Mouse (Mus musculus) embryonic facial prominence, embryonic 12.5 days (tissue): ENCODE measurements around the gene Hnrnpc. TPM values are rescaled to one million over a fixed set of nuclear protein-coding genes. Genes with fewer than 3 reads are reported as not detected.

ENCODE experiments used
- ATAC-seq: fragments of 200-750 bp; cut with Nextera tagmentation; 2 replicates; pipeline ENCODE4 v1.8.0; 2017; ENCODE audit not compliant: insufficient number of reproducible peaks, insufficient read depth, low FRiP score, low TSS enrichment
- H3K27ac ChIP-seq: fragments of 300-500 bp; sonication (generic); 2 replicates; pipeline ENCODE4 v1.5.1; 2016; ENCODE audit warnings: mild to moderate bottlenecking
- H3K27me3 ChIP-seq: fragments of 300-500 bp; sonication (generic); 2 replicates; pipeline ENCODE4 v1.6.1; 2016; ENCODE audit warnings: mild to moderate bottlenecking, moderate library complexity
- H3K36me3 ChIP-seq: fragments of 300-500 bp; sonication (generic); 2 replicates; pipeline ENCODE4 v1.6.1; 2016; ENCODE audit warnings: mild to moderate bottlenecking
- H3K4me1 ChIP-seq: fragments of 300-500 bp; sonication (generic); 2 replicates; pipeline ENCODE4 v1.6.1; 2016
- H3K4me2 ChIP-seq: fragments of 300-500 bp; sonication (generic); replicated peaks from 2 replicates; pipeline ENCODE4 v1.6.1; 2016; ENCODE audit warnings: mild to moderate bottlenecking, moderate library complexity
- H3K4me3 ChIP-seq: fragments of 300-500 bp; sonication (generic); 2 replicates; pipeline ENCODE4 v1.5.1; 2016; ENCODE audit warnings: mild to moderate bottlenecking
- H3K9ac ChIP-seq: fragments of 300-500 bp; sonication (generic); 2 replicates; pipeline ENCODE4 v1.6.1; 2016; ENCODE audit warnings: mild to moderate bottlenecking, moderate library complexity
- H3K9me3 ChIP-seq: fragments of 300-500 bp; sonication (generic); 2 replicates; pipeline ENCODE4 v1.6.1; 2016; ENCODE audit warnings: mild to moderate bottlenecking, moderate library complexity
- WGBS: fragments of 180-500 bp; shearing (Covaris S2); methylation state at CpG from one replicate; pipeline ENCODE4 v1.1.7; 2016; 5-methylcytosine and 5-hydroxymethylcytosine counted together
- polyA plus RNA-seq: library from polyadenylated mRNA; unstranded; fragments of >200 nt; fragmentation: Nextera tagmentation; extraction: Ambion mirVana; gene quantifications from 2 replicates; pipeline ENCODE4 v1.2.1, GENCODE M21; 2016

Gene Hnrnpc
- polyA plus RNA-seq, 1 experiment from 2014 or later = 818 TPM

GRCm38 (mm10) chr14:52120169-52120568 is 16.3 kb upstream of the Hnrnpc start:
- Histone ChIP-seq H3K4me2 (peak overlapping the region; percentile 90), H3K27me3 (no peaks in the 10 kb centered on the region), H3K9ac (no peak overlapping the region), H3K9me3 (no peaks in the 10 kb centered on the region), H3K36me3 (no peaks in the 10 kb centered on the region), H3K27ac (no peak overlapping the region), H3K4me1 (0 out of 2 replicates have a peak, but pooled peaks cover 3% of the 10 kb centered on the region), H3K4me3 (peak overlapping the region; percentile 51; the same call in 1 of the 2 replicates)
- ATAC-seq = no peak
- WGBS = 52% methylated on average over 7 of the region's 7 CpGs

GRCm38 (mm10) chr14:52118823-52119608 is 15.2 kb upstream of the Hnrnpc start:
- H3K9me3 ChIP-seq = no peaks in the 10 kb centered on the region
- H3K4me2 ChIP-seq = peak overlapping the region; percentile 90
- WGBS = 1% methylated on average over 38 of the region's 38 CpGs
- H3K27ac ChIP-seq = peak overlapping the region; percentile 89
- H3K4me3 ChIP-seq = peak overlapping the region; percentile 51
- no peaks in the 10 kb centered on the region for H3K36me3 ChIP-seq
- peak; percentile 77 for ATAC-seq
- peak overlapping the region; percentile 59 for H3K9ac ChIP-seq
- no peaks in the 10 kb centered on the region for H3K27me3 ChIP-seq
- 0 out of 2 replicates have a peak, but pooled peaks cover 3% of the 10 kb centered on the region for H3K4me1 ChIP-seq

- Histone ChIP-seq H3K4me2 (peak overlapping the region; percentile 90), H3K27ac (peak overlapping the region; percentile 89), H3K9ac (no peak overlapping the region), H3K27me3 (no peaks in the 10 kb centered on the region), H3K4me3 (peak overlapping the region; percentile 51; the same call in 1 of the 2 replicates), H3K9me3 (no peaks in the 10 kb centered on the region), H3K36me3 (no peaks in the 10 kb centered on the region), H3K4me1 (0 out of 2 replicates have a peak, but pooled peaks cover 3% of the 10 kb centered on the region)
- ATAC-seq = no peak
- WGBS = 25% methylated on average over 8 of the region's 8 CpGs
Observed at GRCm38 (mm10) chr14:52118456-52118822, 14.6 kb upstream of the Hnrnpc start.

GRCm38 (mm10) chr14:52117241-52117640 is 13.4 kb upstream of the Hnrnpc start:
- H3K4me1 ChIP-seq = 0 out of 2 replicates have a peak, but pooled peaks cover 3% of the 10 kb centered on the region
- no peak overlapping the region for H3K4me2 ChIP-seq
- no peak for ATAC-seq
- no peaks in the 10 kb centered on the region for H3K27me3 ChIP-seq
- H3K36me3 ChIP-seq = no peaks in the 10 kb centered on the region
- H3K9ac ChIP-seq = no peak overlapping the region
- H3K27ac ChIP-seq = no peak overlapping the region
- H3K9me3 ChIP-seq = no peaks in the 10 kb centered on the region
- H3K4me3 ChIP-seq = no peak overlapping the region
- 96% methylated on average over 5 of the region's 5 CpGs for WGBS

- H3K36me3 ChIP-seq = no peaks in the 10 kb centered on the region
- no peaks in the 10 kb centered on the region for H3K27me3 ChIP-seq
- H3K4me2 ChIP-seq = no peak overlapping the region
- no peak for ATAC-seq
- WGBS = 69% methylated on average over 1 of the region's 1 CpGs
- no peak overlapping the region for H3K27ac ChIP-seq
- 0 out of 2 replicates have a peak, but pooled peaks cover 3% of the 10 kb centered on the region for H3K4me1 ChIP-seq
- H3K4me3 ChIP-seq = no peak overlapping the region
- H3K9ac ChIP-seq = no peak overlapping the region
- H3K9me3 ChIP-seq = no peaks in the 10 kb centered on the region
Observed at GRCm38 (mm10) chr14:52114101-52114500, 10.3 kb upstream of the Hnrnpc start.

GRCm38 (mm10) chr14:52110346-52110745 is 6.5 kb upstream of the Hnrnpc start, which contains the start of gene Rpgrip1:
Gene Rpgrip1 (plus strand): TSS chr14:52110704.
- Histone ChIP-seq H3K27ac (no peak within 1 kb of the TSS), H3K9ac (no peak within 1 kb of the TSS), H3K9me3 (no peaks in the 10 kb centered on the region), H3K4me2 (no peak within 1 kb of the TSS), H3K4me3 (no peak within 1 kb of the TSS), H3K4me1 (no peaks in the 10 kb centered on the region), H3K27me3 (no peaks in the 10 kb centered on the region), H3K36me3 (no peaks in the 10 kb centered on the region)
- WGBS = 77% methylated on average over 4 of the region's 4 CpGs
- no peak for ATAC-seq

GRCm38 (mm10) chr14:52108025-52108424 is 4.2 kb upstream of the Hnrnpc start:
- Histone ChIP-seq H3K4me1 (no peaks in the 10 kb centered on the region), H3K36me3 (no peaks in the 10 kb centered on the region), H3K9ac (no peak overlapping the region), H3K27me3 (no peaks in the 10 kb centered on the region), H3K4me3 (no peak overlapping the region), H3K27ac (no peak overlapping the region), H3K9me3 (no peaks in the 10 kb centered on the region), H3K4me2 (no peak overlapping the region)
- no peak for ATAC-seq
- 83% methylated on average over 2 of the region's 2 CpGs for WGBS

GRCm38 (mm10) chr14:52106741-52107140 is 2.9 kb upstream of the Hnrnpc start:
- ATAC-seq = no peak
- 24% methylated on average over 10 of the region's 10 CpGs for WGBS
- H3K27ac ChIP-seq = no peak overlapping the region

GRCm38 (mm10) chr14:52105308-52105707 is 1.5 kb upstream of the Hnrnpc start:
- Histone ChIP-seq H3K36me3 (peaks cover 10% of the 10 kb centered on the region; the same call in 1 of the 2 replicates), H3K4me1 (peaks cover 15% of the 10 kb centered on the region), H3K27me3 (no peaks in the 10 kb centered on the region), H3K9ac (no peak overlapping the region), H3K9me3 (no peaks in the 10 kb centered on the region), H3K4me2 (no peak overlapping the region), H3K27ac (no peak overlapping the region), H3K4me3 (no peak overlapping the region)
- no peak for ATAC-seq
- WGBS = 73% methylated on average over 2 of the region's 2 CpGs

More at GRCm38 (mm10) chr14:52106741-52107140, 2.9 kb upstream of the Hnrnpc start:
- Histone ChIP-seq H3K4me3 (no peak overlapping the region), H3K27me3 (no peaks in the 10 kb centered on the region), H3K4me2 (no peak overlapping the region; the same call in 1 of the 2 replicates), H3K9me3 (no peaks in the 10 kb centered on the region), H3K9ac (no peak overlapping the region), H3K4me1 (peaks cover 7% of the 10 kb centered on the region), H3K36me3 (peaks cover 5% of the 10 kb centered on the region; the same call in 1 of the 2 replicates)

GRCm38 (mm10) chr14:52104677-52105285 is 953 bp upstream of the Hnrnpc start:
- WGBS = 30% methylated on average over 7 of the region's 7 CpGs

GRCm38 (mm10) chr14:52103474-52103855 is 363 bp downstream of the Hnrnpc start:
- peak overlapping the region; percentile 97 for H3K9ac ChIP-seq
- peaks cover 10% of the 10 kb centered on the region; the same call in 1 of the 2 replicates for H3K36me3 ChIP-seq
- peak; percentile 0; the same call in 1 of the 2 replicates for ATAC-seq
- under 1% methylated on average over 30 of the region's 30 CpGs for WGBS
- peak overlapping the region; percentile 76 for H3K4me2 ChIP-seq
- H3K27ac ChIP-seq = peak overlapping the region; percentile 96
- H3K9me3 ChIP-seq = no peaks in the 10 kb centered on the region
- no peaks in the 10 kb centered on the region for H3K27me3 ChIP-seq
- peak overlapping the region; percentile 88 for H3K4me3 ChIP-seq
- H3K4me1 ChIP-seq = peaks cover 23% of the 10 kb centered on the region

More at GRCm38 (mm10) chr14:52104677-52105285, 953 bp upstream of the Hnrnpc start:
- H3K36me3 ChIP-seq = peaks cover 10% of the 10 kb centered on the region; the same call in 1 of the 2 replicates
- peak overlapping the region; percentile 56 for H3K4me2 ChIP-seq
- ATAC-seq = no peak; the same call in 1 of the 2 replicates
- peak overlapping the region; percentile 32 for H3K4me3 ChIP-seq
- H3K4me1 ChIP-seq = peaks cover 17% of the 10 kb centered on the region
- H3K27ac ChIP-seq = peak overlapping the region; percentile 89
- H3K9me3 ChIP-seq = no peaks in the 10 kb centered on the region
- H3K27me3 ChIP-seq = no peaks in the 10 kb centered on the region
- peak overlapping the region; percentile 52 for H3K9ac ChIP-seq
